Mouse (Mus musculus) macrophage (primary cell): ENCODE data around the gene Gm42906. TPM values are rescaled to one million over a fixed set of nuclear protein-coding genes. Genes with fewer than 3 reads are reported as not detected.

Experiments used
- H3K27ac ChIP-seq: fragments of 350-480 bp; formaldehyde crosslinking; 2 replicates; pipeline ENCODE4 v1.9.0; 2021
- H3K36me3 ChIP-seq: fragments of 350-480 bp; formaldehyde crosslinking; 2 replicates; pipeline ENCODE4 v1.9.0; 2021; ENCODE audit errors: inconsistent target
- H3K4me3 ChIP-seq: fragments of 350-480 bp; formaldehyde crosslinking; 2 replicates; pipeline ENCODE4 v1.9.0; 2021; ENCODE audit errors: inconsistent target
- H3K79me2 ChIP-seq: fragments of 350-480 bp; formaldehyde crosslinking; 2 replicates; pipeline ENCODE4 v1.9.0; 2021; ENCODE audit errors: inconsistent target
- WGBS: methylation state at CpG from one replicate; pipeline ENCODE4 v1.1.7; 2026; ENCODE audit warnings: inconsistent platforms; ENCODE audit not compliant: missing documents; 5-methylcytosine and 5-hydroxymethylcytosine counted together
- polyA plus RNA-seq: library from polyadenylated mRNA; stranded (reverse); fragments of 250-400 nt; gene quantifications from 3 replicates; pipeline ENCODE4 v1.2.4, GENCODE M21; 2018; ENCODE audit warnings: inconsistent platforms

The Gm42906 gene
- polyA plus RNA-seq, 1 experiment from 2014 or later, result not detected

GRCm38 (mm10) chr5:151071430-151071829 lies 356.5 kb downstream of the Gm42906 start:
- 84% methylated on average over 6 of the region's 6 CpGs for WGBS
- no peak overlapping the region for H3K4me3 ChIP-seq
- no peak overlapping the region for H3K27ac ChIP-seq
- H3K36me3 ChIP-seq, result no peaks in the 10 kb centered on the region
- no peaks in the 10 kb centered on the region for H3K79me2 ChIP-seq

GRCm38 (mm10) chr5:151070896-151071295 lies 357.1 kb downstream of the Gm42906 start:
- Histone ChIP-seq H3K4me3 (no peak overlapping the region), H3K27ac (no peak overlapping the region), H3K36me3 (no peaks in the 10 kb centered on the region), H3K79me2 (no peaks in the 10 kb centered on the region)
- WGBS, result 86% methylated on average over 6 of the region's 6 CpGs

- Histone ChIP-seq H3K27ac (no peak overlapping the region), H3K79me2 (no peaks in the 10 kb centered on the region), H3K36me3 (no peaks in the 10 kb centered on the region), H3K4me3 (no peak overlapping the region)
- 83% methylated on average over 2 of the region's 2 CpGs for WGBS
These were observed 358.4 kb downstream of the Gm42906 start for GRCm38 (mm10) chr5:151069569-151069968.

GRCm38 (mm10) chr5:151066016-151066415 lies 361.9 kb downstream of the Gm42906 start:
- Histone ChIP-seq H3K27ac (no peak overlapping the region), H3K36me3 (no peaks in the 10 kb centered on the region), H3K4me3 (no peak overlapping the region), H3K79me2 (no peaks in the 10 kb centered on the region)
- 100% methylated on average over 5 of the region's 5 CpGs for WGBS

GRCm38 (mm10) chr5:151065228-151065627 lies 362.7 kb downstream of the Gm42906 start:
- 83% methylated on average over 1 of the region's 1 CpGs for WGBS
- H3K36me3 ChIP-seq, result no peaks in the 10 kb centered on the region

GRCm38 (mm10) chr5:151061942-151062341 lies 366.0 kb downstream of the Gm42906 start:
- 95% methylated on average over 2 of the region's 2 CpGs for WGBS
- Histone ChIP-seq H3K36me3 (no peaks in the 10 kb centered on the region), H3K27ac (no peak overlapping the region), H3K79me2 (no peaks in the 10 kb centered on the region), H3K4me3 (no peak overlapping the region)

More at GRCm38 (mm10) chr5:151065228-151065627, 362.7 kb downstream of the Gm42906 start:
- Histone ChIP-seq H3K27ac (no peak overlapping the region), H3K4me3 (no peak overlapping the region), H3K79me2 (no peaks in the 10 kb centered on the region)

GRCm38 (mm10) chr5:151060476-151060875 lies 367.5 kb downstream of the Gm42906 start:
- 84% methylated on average over 12 of the region's 12 CpGs for WGBS
- no peak overlapping the region for H3K4me3 ChIP-seq
- no peaks in the 10 kb centered on the region for H3K79me2 ChIP-seq
- H3K36me3 ChIP-seq, result no peaks in the 10 kb centered on the region
- H3K27ac ChIP-seq, result no peak overlapping the region

- no peak overlapping the region for H3K4me3 ChIP-seq
- H3K36me3 ChIP-seq, result no peaks in the 10 kb centered on the region
- WGBS, result 89% methylated on average over 5 of the region's 5 CpGs
These were observed 368.2 kb downstream of the Gm42906 start for GRCm38 (mm10) chr5:151059772-151060171.

GRCm38 (mm10) chr5:151059352-151059751 lies 368.6 kb downstream of the Gm42906 start:
- H3K4me3 ChIP-seq, result no peak overlapping the region
- no peaks in the 10 kb centered on the region for H3K36me3 ChIP-seq
- H3K27ac ChIP-seq, result no peak overlapping the region
- WGBS, result 92% methylated on average over 10 of the region's 10 CpGs
- no peaks in the 10 kb centered on the region for H3K79me2 ChIP-seq

More at GRCm38 (mm10) chr5:151059772-151060171, 368.2 kb downstream of the Gm42906 start:
- Histone ChIP-seq H3K79me2 (no peaks in the 10 kb centered on the region), H3K27ac (no peak overlapping the region)

- 95% methylated on average over 5 of the region's 5 CpGs for WGBS
- Histone ChIP-seq H3K4me3 (no peak overlapping the region), H3K79me2 (no peaks in the 10 kb centered on the region), H3K36me3 (no peaks in the 10 kb centered on the region), H3K27ac (no peak overlapping the region)
These were observed 370.2 kb downstream of the Gm42906 start for GRCm38 (mm10) chr5:151057716-151058115.

GRCm38 (mm10) chr5:151056920-151057294 lies 371.1 kb downstream of the Gm42906 start:
- Histone ChIP-seq H3K79me2 (no peaks in the 10 kb centered on the region), H3K27ac (no peak overlapping the region), H3K4me3 (no peak overlapping the region), H3K36me3 (no peaks in the 10 kb centered on the region)
- 45% methylated on average over 6 of the region's 6 CpGs for WGBS

GRCm38 (mm10) chr5:151056255-151056919 lies 371.6 kb downstream of the Gm42906 start:
- Histone ChIP-seq H3K27ac (no peak overlapping the region), H3K36me3 (no peaks in the 10 kb centered on the region), H3K79me2 (no peaks in the 10 kb centered on the region), H3K4me3 (no peak overlapping the region)
- WGBS, result 96% methylated on average over 12 of the region's 12 CpGs

- no peak overlapping the region for H3K27ac ChIP-seq
- 97% methylated on average over 10 of the region's 11 CpGs for WGBS
- no peaks in the 10 kb centered on the region for H3K79me2 ChIP-seq
- H3K36me3 ChIP-seq, result no peaks in the 10 kb centered on the region
- H3K4me3 ChIP-seq, result no peak overlapping the region
These were observed 372.4 kb downstream of the Gm42906 start for GRCm38 (mm10) chr5:151055426-151056090.

GRCm38 (mm10) chr5:151054743-151055114 lies 373.2 kb downstream of the Gm42906 start:
- no peak overlapping the region for H3K27ac ChIP-seq
- 84% methylated on average over 4 of the region's 4 CpGs for WGBS
- no peaks in the 10 kb centered on the region for H3K79me2 ChIP-seq

GRCm38 (mm10) chr5:151054100-151054742 lies 373.7 kb downstream of the Gm42906 start:
- Histone ChIP-seq H3K36me3 (no peaks in the 10 kb centered on the region), H3K79me2 (no peaks in the 10 kb centered on the region), H3K27ac (no peak overlapping the region), H3K4me3 (no peak overlapping the region)
- WGBS, result 17% methylated on average over 7 of the region's 7 CpGs

More at GRCm38 (mm10) chr5:151054743-151055114, 373.2 kb downstream of the Gm42906 start:
- Histone ChIP-seq H3K4me3 (no peak overlapping the region), H3K36me3 (no peaks in the 10 kb centered on the region)
